Mouse (Mus musculus): ENCODE results near the gene Adcy4.

The Adcy4 gene

DNA sequence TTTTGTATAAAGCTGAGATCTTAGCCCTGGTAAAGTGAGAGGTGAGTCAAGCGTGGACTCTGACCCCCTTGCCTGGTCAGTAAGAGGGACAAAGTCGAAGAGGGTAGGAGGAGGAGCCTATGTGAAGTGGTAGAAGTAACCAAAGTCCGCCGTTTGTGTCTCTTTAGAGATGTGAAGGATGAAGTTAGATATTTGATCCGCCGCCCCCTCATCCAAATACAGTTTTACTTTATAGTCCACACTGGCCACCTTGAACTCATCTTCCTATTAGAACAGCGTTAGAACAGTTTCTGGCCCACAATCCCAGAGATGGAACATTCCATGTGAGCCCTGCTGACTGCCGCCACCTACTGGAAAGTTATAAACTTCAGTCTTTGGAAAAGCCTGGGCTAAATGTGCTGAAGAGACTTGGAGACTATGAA lies 25.5 kb downstream of the Adcy4 start, which contains the start of gene Cideb:
TSS of gene Cideb (minus strand) at position 96 of the 422 bp plus-strand sequence.
- DNase-seq (ENCODE audit: low spot score) = no peak

DNA sequence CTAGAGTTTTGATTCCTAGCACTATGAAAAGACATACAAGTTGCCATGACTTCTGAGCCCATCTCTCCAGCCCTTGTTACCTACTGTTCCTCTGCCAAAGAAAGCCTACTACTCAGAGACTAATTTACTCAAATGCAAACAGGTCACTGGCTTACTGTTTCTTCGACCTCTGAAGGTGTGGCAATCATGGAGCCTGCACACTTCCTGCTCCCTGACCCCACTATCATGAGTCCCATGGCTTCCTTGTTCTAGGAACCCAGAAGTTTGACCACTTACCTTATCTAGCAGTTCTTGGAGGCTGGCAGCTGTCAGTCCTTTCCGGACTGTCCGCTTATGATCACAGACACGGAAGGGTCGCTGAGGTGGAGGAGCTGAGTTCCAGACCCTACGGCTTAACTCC lies 26.3 kb downstream of the Adcy4 start:
- DNase-seq (ENCODE audit: low spot score) = no peak

DNA sequence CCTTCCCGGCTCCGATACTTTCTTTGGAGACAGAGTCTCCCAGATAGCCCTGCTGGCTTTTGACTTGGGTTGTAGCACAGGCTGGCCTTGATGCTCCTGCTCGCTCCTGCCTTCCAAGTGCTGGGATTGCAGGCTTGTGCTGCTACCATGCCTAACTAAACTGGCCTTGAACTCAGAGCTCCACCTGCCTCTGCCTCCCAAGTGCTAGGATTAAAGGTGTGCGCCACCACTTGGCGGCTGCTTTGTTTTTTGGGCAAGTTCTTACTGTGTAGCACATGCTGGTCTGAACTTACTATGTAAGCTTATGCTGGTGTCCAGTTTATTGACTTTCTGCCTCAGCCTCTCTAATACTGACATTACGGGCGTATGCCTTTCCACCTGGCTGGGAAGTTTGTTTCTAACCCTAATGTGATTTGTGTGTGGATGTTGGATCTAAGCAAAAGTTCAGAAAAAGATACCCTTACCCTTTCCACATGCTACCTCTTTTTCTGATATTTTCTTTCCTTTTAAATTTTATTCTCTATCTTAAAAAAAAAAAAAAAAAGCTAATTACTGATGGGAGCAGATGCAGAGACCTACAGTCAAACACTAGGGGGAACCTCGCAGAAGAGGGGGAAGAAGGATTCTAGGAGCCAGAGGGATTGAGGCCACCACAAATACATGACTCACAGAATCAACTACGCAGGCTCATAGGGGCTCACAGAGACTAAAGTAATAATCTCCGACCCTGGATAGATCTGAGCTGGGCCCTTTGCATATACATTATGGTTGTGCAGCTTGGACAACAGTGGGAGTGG lies 36.6 kb downstream of the Adcy4 start:
- no peak for DNase-seq (ENCODE audit: low spot score)

DNA sequence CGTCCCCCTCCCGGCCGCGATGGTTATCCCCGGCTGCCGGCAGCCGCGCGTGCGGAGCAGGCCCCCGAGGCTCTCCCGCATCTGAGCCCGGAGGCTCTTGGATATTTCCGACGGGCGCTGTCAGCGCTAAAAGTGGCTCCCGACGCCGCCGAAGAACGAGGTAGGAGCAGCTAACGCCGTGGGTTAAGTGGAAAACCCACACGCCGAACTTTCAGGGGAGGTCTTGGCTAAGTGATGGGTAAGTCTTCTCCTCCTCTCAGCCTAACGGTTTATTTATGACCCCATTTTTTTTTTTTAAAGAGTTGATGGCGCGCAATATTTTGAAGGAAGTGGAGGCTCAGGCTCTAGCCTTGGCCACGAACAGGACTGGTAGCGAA lies 38.0 kb downstream of the Adcy4 start:
- DNase-seq (ENCODE audit: low spot score) = no peak

DNA sequence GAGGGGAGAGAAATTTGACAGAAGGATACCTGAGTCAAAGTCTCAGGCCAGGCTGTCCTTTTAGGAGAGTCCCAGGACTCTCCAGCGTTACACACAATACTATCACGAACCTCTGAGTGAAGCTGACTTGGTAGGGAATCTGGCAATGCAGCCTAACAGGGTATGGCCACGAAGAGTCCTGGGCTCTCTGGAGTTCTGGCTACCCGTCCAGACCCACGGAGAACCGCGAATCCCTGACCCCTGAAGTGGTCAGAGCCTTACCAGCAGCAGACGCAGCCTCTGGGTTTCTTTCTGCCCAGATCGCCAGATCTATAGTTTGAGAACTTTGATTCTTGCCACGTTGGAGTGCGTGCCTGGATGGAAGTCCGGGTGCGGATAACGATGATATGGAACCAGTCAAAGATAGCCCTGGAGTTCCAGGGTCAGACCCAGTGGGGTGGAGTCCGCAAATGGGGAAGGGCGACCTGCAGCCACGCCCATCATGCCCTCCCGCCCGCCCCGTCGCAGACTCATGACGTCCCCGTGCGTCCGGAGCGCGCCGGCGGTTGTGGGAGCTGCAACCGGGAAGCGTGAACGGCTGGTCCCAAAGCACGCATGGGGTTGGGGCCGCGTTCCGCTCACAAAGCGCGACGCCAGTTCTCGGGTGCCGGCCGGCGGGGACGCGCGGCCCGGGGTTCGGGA lies 38.6 kb downstream of the Adcy4 start, which contains the start of the genes Dhrs1 and Nop9:
TSS of gene Dhrs1 (minus strand) at position 511 of the 681 bp plus-strand sequence.
TSS of gene Nop9 (plus strand) at position 514 of the 681 bp plus-strand sequence.
- peak; percentile 74 for DNase-seq (ENCODE audit: low spot score)

DNA sequence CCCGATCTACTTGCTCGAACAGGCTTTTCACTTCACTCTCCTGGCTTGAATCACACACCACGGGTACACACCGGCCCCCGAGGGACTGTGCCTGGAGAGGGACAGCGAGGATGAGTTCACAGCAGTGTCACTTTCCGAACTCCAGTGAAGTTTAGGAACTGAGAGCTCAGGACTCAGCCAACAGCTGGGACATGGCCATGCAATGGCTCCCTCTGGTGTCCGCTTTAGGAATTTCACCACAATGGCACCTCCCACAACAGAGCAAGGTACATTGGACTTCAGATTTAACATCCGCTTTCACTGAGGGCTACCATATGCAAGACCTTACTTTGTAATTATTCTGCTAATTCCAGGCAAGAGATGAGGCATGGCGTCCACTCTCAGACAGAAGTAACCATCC lies 40.2 kb downstream of the Adcy4 start:
- DNase-seq (ENCODE audit: low spot score) = peak; percentile 69

DNA sequence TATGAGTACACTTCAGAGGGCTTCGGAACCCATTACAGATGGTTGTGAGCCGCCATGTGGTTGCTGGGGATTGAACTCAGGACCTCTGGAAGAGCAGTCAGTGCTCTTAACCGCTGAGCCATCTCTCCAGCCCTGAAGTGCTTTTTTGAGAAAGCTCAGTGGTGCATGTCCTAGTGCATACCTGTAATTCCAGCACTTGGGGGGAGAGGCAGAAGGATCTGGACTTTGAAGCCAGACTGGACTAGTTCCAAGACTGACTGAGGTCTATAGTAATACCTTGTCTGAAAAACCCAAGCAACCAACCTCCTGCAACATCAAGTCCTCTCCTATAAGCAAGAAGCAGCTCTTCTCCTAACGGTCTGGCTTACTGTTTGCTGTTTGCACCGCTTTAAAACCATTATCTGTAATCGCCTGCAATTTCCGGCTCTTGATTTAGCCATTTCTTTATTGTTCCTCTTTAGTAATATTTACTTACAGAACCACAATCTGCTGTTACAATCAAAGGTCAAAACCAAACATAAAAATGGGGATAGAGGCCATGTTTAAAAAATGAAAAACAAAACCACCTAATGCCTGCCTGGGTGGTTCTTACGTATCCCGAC lies 46.7 kb downstream of the Adcy4 start:
- no peak for DNase-seq (ENCODE audit: low spot score)

DNA sequence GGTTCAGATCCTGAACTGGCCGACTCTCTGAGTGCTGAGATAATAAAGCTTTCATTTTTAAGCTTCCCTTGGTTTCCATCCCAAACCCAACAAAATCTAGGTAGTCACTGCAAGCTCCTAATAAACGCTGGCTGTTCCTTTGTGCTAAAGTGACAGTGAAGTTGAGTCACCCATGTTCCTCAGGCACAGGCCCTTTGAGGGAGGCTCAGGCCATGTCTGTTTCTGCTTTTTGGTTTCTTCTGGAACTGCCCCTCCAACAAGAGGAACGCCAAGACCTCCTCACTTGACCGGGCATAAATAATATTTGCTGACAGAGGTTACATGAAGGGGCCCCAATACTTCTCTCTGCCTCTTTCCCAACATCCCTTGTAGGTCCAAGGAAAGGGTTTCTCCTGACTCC lies 48.1 kb downstream of the Adcy4 start:
- no peak for DNase-seq (ENCODE audit: low spot score)

DNA sequence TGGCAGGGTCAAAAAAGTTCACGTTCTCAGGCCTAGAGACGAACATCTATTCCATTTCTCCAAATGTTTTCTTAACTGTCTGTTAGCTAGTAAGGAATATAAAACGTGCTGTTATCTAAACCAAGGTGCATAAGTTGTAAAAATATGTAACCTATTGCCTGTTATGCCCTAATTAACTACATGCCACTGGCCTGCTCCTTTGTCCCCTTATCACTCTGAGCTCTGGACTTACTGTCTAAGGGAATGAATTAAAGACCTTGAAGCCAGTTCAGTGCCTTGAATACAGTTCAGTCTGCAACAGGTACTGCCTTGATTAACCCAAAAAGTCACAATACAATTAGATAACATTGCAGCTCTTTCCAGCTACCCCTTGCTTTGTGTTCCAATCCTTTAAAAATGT lies 48.6 kb downstream of the Adcy4 start:
- no peak for DNase-seq (ENCODE audit: low spot score)

DNA sequence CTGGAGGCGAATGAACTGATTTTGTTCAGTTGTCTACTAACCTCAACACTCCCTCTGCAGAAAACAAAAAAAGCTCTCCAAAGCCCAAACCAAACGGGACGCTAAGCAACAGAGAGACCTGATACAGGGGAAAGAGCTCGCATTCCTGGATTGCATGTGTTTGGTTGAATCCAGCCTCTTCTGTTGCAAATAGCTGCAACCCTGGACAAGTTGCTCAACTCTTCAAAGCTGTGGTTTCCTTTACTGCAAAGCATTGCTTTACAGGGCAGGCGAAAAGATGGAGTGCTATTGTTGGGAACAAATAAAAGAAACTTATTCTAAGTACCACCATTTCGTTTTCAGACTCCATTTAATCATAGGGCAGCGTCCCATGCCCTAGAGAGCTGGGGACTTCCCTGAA lies 49.0 kb downstream of the Adcy4 start:
- no peak for DNase-seq (ENCODE audit: low spot score)

DNA sequence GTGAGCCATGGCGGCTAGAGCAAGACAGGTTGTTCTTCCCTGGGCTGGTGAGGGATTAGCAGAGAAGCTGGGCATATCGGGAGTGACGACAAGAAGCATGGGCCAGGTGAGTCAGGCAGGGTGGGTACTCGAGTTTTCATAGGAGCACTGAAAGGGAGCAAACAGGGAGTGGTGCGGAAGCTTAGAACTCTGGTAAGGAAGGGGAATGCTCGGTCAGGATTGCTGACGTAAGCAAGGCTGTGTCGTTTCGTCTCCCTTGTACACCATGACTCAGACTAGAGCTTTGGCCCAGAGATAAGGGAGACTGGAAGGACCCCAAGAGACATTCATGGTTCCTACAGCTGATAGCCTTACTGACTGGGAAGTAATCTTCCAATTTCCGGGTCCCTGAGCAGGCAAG lies 50.0 kb downstream of the Adcy4 start:
- no peak for DNase-seq (ENCODE audit: low spot score)

DNA sequence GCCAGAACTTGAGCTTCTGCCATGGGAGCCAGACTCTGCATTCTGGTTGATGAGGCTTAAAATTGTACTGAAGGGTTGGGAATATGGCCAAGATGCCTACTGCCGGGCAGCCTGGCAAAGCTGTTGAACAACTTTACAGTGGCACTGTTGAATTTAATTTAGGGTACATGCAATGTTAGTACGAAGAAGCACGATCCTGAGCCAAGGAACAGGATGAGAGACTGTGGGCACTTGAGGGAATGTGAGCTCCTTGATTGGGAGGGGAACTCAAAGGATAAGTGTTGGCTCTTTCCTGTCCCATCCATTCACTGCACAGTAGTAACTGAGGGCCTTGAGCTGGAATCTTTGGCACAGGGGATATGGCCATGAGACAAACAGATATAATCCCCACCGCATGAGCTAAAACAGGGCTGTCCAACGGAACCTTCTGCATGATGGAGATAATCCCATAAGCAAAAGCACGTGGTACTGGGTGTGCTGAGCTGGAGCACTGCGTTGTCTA lies 53.3 kb downstream of the Adcy4 start:
- no peak for DNase-seq (ENCODE audit: low spot score)

DNA sequence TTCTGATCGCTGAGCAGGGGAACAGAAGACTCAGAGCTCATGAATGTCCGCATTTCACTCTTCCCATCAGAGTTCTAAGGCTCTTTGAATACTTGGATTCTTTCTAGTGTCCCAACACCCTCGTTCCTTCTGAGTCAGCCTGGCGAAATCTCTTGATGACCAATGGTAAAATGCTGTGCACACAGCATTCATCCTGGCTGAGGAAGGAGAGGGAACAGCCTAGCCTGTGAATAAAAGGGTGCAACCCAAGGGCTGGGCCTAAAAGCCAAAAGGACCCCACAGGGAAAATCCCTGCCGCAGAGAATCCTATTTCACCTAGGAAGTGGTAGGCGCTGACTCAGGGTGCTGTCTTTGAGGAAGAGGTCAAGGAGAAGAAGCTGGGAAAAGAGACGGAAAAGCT lies 53.8 kb downstream of the Adcy4 start:
- no peak for DNase-seq (ENCODE audit: low spot score)

DNA sequence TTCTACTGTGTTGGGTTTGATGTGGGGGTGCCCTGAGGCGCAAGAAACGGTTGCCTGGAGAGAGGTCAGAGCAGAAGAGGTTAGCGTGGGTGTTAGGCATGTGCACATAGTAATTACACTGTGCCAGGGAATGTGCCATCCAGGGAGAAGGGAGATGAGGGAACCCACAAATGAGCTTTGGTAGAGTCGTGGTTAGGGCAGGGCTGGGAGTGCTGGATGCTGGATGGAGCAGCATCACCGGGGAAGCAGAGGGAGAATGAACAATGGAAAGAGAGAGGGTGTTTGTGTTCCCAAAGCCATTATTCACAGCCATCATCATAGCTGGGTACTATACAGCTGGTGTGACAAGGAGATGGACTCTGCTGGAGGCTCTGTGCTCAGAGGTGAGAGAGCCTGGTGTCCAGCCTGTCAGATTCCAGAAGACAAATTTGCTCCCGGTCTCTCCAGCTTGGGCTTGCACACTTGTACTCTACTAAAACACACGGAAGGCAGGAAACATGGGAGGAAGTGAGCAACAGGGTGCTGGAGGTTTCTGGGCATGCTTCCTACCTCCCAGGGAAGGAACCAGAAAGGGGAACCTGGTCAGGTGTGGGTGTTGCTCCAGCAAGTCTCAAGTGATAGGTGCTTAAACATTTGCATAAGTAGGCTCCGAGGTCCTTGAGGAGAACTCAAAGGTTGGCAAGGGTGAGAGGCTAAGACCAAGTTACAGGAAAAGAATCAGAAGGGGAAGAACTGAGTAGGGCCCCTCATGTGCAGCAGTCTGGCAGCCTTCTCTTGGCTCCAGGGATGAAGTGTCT lies 55.8 kb downstream of the Adcy4 start:
- DNase-seq (ENCODE audit: low spot score) = no peak

DNA sequence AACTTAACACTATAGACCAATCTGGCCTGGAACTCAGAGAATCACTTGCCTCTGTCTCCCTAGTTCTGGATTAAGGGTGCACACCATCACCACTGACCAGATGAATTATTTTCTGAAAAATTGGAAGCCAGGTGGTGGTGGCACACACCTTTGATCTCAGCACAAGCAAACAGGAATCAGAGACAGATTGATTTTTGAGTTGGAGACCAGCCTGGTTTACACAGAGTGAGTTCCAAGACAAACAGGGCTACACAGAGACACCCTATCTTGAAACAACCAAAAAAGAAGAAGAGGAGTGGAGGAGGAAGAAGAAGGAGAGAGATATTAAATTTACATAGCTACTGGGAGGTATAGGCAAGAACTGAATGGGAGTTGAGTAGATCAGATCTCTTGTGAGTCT lies 57.6 kb downstream of the Adcy4 start:
- no peak for DNase-seq (ENCODE audit: low spot score)

DNA sequence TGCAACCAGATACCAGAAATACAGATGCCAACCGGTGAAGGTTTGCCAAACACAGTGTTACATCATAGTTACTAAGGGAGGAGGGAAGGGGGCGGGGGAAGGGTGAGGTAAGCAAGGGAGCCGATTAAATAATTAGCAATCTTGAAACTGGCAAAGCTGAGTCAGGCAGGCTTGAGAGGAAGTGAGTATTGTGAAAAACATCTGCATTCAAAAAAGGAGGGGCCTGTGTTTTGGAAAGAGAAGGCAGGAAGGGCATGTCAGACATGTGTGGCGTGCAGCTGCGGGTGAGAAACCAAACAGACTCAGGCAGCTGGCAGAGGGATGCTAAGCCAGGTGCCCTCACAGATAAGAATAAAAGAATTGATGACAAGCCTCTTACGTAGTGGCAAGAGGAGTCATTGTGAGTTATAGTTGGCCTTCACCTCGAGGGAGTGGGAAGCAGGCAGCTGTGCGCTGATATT lies 59.5 kb downstream of the Adcy4 start:
- no peak for DNase-seq (ENCODE audit: low spot score)

DNA sequence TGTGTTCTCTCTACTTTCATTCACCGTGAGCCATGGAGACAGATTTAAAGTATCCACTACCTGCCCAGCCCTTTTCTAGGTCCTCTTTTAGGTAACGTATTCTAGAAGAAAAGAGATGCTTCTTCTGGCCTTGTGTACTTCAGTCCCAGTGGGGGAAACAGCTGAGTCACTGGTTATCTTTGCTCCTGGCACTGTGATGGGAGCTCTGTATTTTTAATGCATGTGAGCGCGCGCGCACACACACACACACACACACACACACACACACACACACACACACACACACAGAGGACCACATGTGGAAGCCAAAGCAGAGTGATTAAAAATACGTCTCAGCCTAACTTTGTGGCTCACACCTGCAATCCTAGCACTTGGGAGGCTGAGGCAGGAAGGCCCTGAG lies 60.5 kb downstream of the Adcy4 start:
- DNase-seq (ENCODE audit: low spot score) = no peak

DNA sequence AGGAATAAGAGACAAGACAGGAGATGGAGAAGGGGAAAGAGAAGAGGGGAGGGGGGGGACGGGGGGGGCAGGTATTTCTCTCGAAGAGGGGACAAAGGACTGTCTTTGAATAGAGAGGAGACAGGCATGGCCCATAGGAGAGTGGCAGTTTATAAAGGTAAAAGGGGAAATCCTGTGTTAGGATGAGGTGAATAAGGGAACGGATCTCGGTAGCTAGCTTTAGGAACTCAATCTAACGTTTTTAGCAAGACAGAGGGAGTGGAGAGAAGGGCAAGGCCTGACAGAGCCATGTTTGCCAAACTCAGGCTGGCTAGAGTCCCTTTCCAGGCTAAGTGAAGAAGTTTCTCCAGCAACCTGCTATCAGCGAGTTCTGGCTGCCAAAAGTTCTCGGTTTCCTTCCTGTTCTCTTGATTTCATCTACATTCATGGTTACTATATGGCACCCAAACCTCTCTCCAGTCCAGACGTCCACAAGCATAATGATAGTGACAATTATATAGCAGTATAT lies 61.4 kb downstream of the Adcy4 start:
- no peak for DNase-seq (ENCODE audit: low spot score)

DNA sequence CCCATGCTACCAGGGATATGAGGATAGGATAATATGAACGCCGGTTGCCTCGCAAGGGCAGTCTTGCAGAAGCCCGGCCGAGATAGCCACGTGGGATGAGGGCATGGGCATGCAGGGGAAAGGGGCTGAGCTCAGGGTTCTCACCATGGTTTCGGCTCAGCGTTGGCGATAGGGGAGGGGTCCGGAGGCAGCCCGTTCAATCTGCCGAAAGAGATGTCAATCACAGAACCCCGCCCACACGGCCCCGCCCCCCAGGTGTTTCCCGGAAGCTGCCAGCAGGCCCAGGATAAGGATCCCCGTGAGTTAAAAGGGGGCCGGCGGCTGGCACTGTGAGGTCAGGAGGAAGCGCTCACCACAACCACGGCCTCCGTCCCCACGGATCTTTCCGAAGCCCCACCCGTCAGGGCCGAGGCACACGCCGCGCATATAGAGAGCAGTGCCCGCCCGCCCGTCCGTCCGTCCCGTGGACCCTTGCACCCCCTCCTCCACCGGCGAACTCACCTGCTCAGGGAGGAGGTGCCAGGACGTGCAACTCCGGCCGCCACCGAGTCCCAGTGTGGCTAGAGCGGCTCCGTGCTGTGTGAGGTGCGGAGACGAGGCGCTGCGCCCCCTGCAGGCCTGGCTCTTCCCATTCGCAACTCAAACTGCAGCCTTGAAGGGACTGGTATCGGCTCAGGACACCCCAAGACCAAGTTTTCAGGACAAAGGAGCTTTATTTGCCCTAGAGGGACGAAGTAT lies 62.0 kb downstream of the Adcy4 start, which contains the start of gene Rabggta:
TSS of gene Rabggta (minus strand) at position 564 of the 738 bp plus-strand sequence.
- peak; percentile 88 for DNase-seq (ENCODE audit: low spot score)

DNA sequence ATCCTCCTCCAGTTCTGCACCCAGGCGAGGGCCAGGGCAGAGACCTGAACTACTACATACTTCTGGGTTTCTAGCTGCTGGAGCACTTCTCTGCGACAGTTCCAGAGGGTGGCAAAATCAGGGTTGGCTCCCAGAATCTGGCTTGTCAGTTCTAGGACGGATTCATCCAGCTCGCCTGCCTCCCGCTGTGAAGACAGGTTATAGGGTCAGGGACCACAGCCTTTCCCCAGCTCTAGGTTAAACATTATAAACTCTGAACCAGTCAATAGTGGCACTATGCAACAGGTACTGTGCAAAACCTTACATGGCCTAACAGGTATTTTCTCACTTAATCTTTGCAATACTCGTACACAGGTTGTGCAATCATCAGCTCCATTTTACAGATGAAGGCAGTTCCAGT lies 62.8 kb downstream of the Adcy4 start:
- DNase-seq (ENCODE audit: low spot score) = no peak

DNA sequence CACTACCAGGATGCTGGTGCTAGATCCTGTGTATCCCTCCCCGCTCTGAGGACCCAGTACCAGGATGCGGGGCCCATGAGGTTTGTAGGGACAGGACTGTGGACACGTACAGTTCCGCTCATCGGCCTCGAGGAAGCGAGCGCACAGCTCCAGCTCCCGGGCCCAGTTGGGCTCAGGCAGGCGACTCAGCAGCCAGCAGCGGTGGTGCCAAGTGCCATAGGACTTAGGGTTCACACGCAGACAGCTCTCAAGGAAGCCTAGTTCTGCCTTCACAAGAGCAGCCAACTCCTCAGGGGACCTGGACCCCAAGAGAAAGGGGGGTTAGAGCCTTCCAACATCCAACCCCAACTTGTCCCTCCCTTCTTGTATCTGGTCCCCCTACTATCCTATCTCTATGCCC lies 63.2 kb downstream of the Adcy4 start:
- DNase-seq (ENCODE audit: low spot score) = no peak

Data from left cerebral cortex, adult 11 months (tissue).